Mouse (Mus musculus) brain, embryonic 14.5 days (tissue): ENCODE data around the gene Cep131.

Experiments used
- CTCF ChIP-seq: fragments of 200-500 bp; IDR thresholded peaks from 2 replicates; pipeline ENCODE4 v1.5.1; 2012; ENCODE audit warnings: inconsistent platforms, mild to moderate bottlenecking, moderate library complexity, borderline replicate concordance; ENCODE audit not compliant: insufficient read depth, insufficient read length; ENCODE audit errors: extremely low read depth
- POLR2A ChIP-seq: fragments of 200-500 bp; IDR thresholded peaks from 2 replicates; pipeline ENCODE4 v1.6.1; 2012; ENCODE audit warnings: mild to moderate bottlenecking, inconsistent platforms, borderline replicate concordance; ENCODE audit not compliant: poor library complexity, insufficient read depth, insufficient read length, severe bottlenecking; ENCODE audit errors: extremely low read depth

DNA sequence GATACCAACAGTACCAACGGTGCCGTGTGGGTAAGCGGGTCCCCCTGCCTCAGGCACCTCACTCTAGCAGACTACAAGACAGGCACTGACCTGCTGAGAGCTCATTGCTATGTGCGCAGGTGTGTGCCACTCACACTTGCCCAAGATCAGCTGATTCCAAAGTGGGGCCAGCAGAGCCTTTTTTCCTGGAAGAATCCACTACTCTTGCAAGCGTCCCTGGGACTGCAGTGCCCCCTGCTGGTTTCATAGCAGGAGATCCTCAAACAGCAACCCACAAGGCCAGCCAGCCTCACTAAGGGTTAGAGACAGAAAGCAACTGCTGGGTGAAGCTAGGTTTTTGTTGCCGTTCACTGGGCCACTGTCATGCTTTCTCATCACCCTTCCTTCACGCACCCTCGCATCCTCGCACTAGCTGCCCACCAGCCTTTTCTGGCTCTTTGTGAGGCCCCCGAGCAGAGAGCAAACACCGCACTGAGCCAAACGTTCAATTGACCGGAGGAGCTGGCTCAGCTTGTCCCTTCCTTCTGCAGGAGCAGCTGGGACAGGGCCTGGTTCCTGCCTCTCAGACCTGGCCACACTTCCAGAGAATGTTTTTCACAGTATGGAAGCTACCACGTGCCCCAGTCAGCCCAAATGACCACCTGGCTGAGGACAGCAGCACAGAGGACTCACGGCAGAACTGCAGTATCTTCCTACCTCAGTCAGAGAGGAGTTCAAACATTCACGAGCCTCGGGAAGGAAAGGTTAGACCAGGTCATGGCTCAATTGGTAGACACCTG is 34.2 kb upstream of the Cep131 start:
- TF ChIP-seq CTCF (peak; percentile 68), POLR2A (no peak)
